Mouse (Mus musculus): ENCODE data around the gene Adarb2.

DNA sequence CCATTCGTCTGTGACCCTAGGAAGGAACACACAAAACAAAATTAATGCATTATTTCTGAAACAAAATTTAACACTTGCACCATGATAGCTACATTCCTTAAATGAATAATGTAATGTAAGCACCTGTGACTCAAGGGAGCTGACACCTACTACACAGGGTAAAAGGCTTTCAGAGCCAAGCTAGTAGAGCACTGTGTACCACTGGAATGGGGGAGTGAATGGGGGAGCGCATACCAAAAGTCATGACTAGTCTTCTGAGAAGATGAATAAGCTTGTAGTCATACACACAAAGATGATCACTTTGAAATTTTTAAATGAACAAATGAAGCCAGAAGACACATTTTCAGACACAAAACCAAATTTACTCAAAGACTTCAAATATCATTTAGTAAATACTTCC, 603.3 kb downstream of the Adarb2 start:
- no peak for TF ChIP-seq POLR2A (IDR thresholded peaks at IDR 0.05; ENCODE audit: borderline replicate concordance, control insufficient read depth, low read depth, low read length)
- TF ChIP-seq CTCF (IDR thresholded peaks at IDR 0.05; ENCODE audit: control insufficient read depth, insufficient read depth, low read length), result no peak
